Mouse (Mus musculus): ENCODE measurements around the gene Efnb2. TPM values are rescaled to one million over a fixed set of nuclear protein-coding genes. Genes with fewer than 3 reads are reported as not detected.

Efnb2 gene
- polyA plus RNA-seq, 1 experiment = 12.4 TPM

DNA sequence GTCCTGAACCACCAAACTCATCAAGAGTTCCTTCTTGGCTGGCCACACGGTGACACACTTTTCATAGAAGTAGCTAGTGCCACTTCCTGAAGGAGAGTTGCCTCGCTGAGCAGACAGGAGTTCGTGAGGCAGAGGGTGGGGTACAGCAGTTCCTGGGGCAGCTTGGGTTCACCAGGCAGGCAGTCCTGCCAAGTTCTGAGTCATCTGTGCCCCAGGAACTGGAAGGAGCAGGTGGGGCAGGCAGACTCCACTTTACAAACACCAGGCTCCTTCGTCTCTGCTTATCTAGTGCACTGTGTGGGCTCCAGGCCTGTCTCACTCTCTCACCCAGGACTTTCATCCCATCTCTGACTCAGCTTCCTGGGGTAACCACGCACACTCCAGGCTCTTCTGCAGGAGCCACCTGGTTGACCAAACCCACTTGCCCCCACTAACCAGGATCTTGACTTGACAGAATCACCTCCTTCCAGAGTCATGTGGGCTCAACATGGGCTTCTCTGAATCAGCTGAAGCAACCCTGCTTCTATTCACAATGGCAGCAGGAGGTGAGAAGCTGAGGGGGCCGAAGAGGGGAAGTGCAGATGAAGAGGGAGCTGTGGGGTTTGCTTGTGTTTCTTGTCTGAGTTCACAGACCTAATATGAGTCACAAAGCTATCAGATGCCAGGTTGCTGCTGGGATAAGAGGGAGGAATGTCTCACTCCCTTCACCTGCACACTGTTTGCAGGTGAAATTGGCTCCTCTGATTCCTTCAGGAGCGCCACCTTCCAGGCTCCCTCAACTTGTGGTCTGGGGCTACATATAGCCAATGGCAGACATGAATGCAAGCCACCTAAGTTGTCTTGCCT, 58.2 kb downstream of the Efnb2 start:
- no peaks in the 10 kb centered on the region for H3K27me3 ChIP-seq (ENCODE audit: control insufficient read depth, insufficient read depth, low read length)
- no peaks in the 10 kb centered on the region for H3K36me3 ChIP-seq (ENCODE audit: control insufficient read depth, insufficient read depth, low read length)
- 22% methylated on average over 7 of the region's 7 CpGs for WGBS
- no peaks in the 10 kb centered on the region for H3K4me1 ChIP-seq (ENCODE audit: control insufficient read depth, insufficient read depth, insufficient read length)
- DNase-seq (ENCODE audit: low read depth in 1 of 2, low spot score in 2 of 2) = no peak
- H3K27ac ChIP-seq (ENCODE audit: insufficient read depth, low read length) = no peak overlapping the region
- no peak for TF ChIP-seq POLR2A (IDR thresholded peaks at IDR 0.05; ENCODE audit: low read depth, low read length)
- TF ChIP-seq CTCF (IDR thresholded peaks at IDR 0.05; ENCODE audit: extremely low read depth, insufficient read depth, insufficient read length, insufficient replicate concordance) = no peak
- no peak overlapping the region for H3K4me3 ChIP-seq (ENCODE audit: extremely low read depth, insufficient read depth, insufficient read length)

GRCm38 (mm10) chr8:8599931-8600330, 61.1 kb downstream of the Efnb2 start:
- Histone ChIP-seq H3K36me3 (ENCODE audit: control insufficient read depth, insufficient read depth, low read length) (no peaks in the 10 kb centered on the region), H3K27me3 (ENCODE audit: control insufficient read depth, insufficient read depth, low read length) (no peaks in the 10 kb centered on the region), H3K27ac (ENCODE audit: insufficient read depth, low read length) (no peak overlapping the region), H3K4me3 (ENCODE audit: extremely low read depth, insufficient read depth, insufficient read length) (no peak overlapping the region), H3K4me1 (ENCODE audit: control insufficient read depth, insufficient read depth, insufficient read length) (no peaks in the 10 kb centered on the region)
- 93% methylated on average over 7 of the region's 7 CpGs for WGBS
- TF ChIP-seq CTCF (IDR thresholded peaks at IDR 0.05; ENCODE audit: extremely low read depth, insufficient read depth, insufficient read length, insufficient replicate concordance) (no peak), POLR2A (IDR thresholded peaks at IDR 0.05; ENCODE audit: low read depth, low read length) (no peak)
- DNase-seq (ENCODE audit: low read depth in 1 of 2, low spot score in 2 of 2) = no peak

DNA sequence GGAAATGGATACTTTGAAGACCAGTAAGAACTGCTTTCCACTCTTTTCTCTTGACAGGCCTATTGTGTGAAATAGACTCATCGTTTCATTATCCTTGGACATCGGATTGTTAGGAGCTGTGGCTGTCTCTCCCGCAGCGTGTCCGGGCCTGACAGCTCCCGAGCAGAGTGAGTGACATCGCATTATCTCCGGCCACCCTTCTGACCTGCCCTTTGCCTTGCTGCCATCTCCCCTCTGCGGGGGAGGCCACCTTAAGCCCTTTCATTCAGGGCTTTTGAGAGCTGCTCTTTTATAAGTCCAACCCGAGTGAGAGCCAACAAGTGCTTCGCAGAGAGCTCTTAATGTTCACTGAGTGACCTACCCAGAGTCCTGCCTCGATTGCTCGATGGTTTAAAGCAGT, 63.6 kb downstream of the Efnb2 start:
- TF ChIP-seq POLR2A (IDR thresholded peaks at IDR 0.05; ENCODE audit: low read depth, low read length) = no peak
- Histone ChIP-seq H3K4me3 (ENCODE audit: extremely low read depth, insufficient read depth, insufficient read length) (no peak overlapping the region), H3K27ac (ENCODE audit: insufficient read depth, low read length) (no peak overlapping the region), H3K27me3 (ENCODE audit: control insufficient read depth, insufficient read depth, low read length) (no peaks in the 10 kb centered on the region), H3K4me1 (ENCODE audit: control insufficient read depth, insufficient read depth, insufficient read length) (no peaks in the 10 kb centered on the region), H3K36me3 (ENCODE audit: control insufficient read depth, insufficient read depth, low read length) (no peaks in the 10 kb centered on the region)
- DNase-seq (ENCODE audit: low read depth in 1 of 2, low spot score in 2 of 2) = no peak
- 88% methylated on average over 13 of the region's 13 CpGs for WGBS

- 86% methylated on average over 12 of the region's 12 CpGs for WGBS
- H3K36me3 ChIP-seq (ENCODE audit: control insufficient read depth, insufficient read depth, low read length) = no peaks in the 10 kb centered on the region
- no peak for DNase-seq (ENCODE audit: low read depth in 1 of 2, low spot score in 2 of 2)
Measured at GRCm38 (mm10) chr8:8595831-8596611, 65.0 kb downstream of the Efnb2 start.

DNA sequence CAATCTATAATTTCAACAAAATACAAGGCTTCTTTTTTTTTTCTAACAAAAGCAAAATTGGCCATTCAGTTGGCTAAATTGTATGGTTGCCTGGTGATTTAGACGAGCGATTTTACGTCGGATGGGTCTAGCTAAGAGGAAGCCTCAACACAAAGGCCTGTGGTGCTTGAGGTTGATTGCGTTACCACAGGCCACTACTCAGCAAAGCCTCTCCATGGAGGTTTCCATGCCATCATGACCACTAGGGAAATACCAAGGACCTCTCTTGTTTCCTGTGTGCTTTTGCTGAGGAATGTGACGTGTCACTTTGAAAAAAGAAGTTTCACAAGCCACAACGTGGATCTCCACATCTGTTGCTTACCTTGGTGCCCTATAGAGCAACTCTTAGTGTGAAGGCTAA, 67.2 kb downstream of the Efnb2 start:
- 17% methylated on average over 7 of the region's 7 CpGs for WGBS
- no peak for DNase-seq (ENCODE audit: low read depth in 1 of 2, low spot score in 2 of 2)
- H3K27ac ChIP-seq (ENCODE audit: insufficient read depth, low read length) = no peak overlapping the region
- no peak overlapping the region for H3K4me3 ChIP-seq (ENCODE audit: extremely low read depth, insufficient read depth, insufficient read length)
- H3K36me3 ChIP-seq (ENCODE audit: control insufficient read depth, insufficient read depth, low read length) = no peaks in the 10 kb centered on the region
- TF ChIP-seq POLR2A (IDR thresholded peaks at IDR 0.05; ENCODE audit: low read depth, low read length) (no peak), CTCF (IDR thresholded peaks at IDR 0.05; ENCODE audit: extremely low read depth, insufficient read depth, insufficient read length, insufficient replicate concordance) (no peak)
- no peaks in the 10 kb centered on the region for H3K27me3 ChIP-seq (ENCODE audit: control insufficient read depth, insufficient read depth, low read length)
- H3K4me1 ChIP-seq (ENCODE audit: control insufficient read depth, insufficient read depth, insufficient read length) = no peaks in the 10 kb centered on the region

More at GRCm38 (mm10) chr8:8595831-8596611, 65.0 kb downstream of the Efnb2 start:
- Histone ChIP-seq H3K27ac (ENCODE audit: insufficient read depth, low read length) (no peak overlapping the region), H3K27me3 (ENCODE audit: control insufficient read depth, insufficient read depth, low read length) (no peaks in the 10 kb centered on the region), H3K4me1 (ENCODE audit: control insufficient read depth, insufficient read depth, insufficient read length) (no peaks in the 10 kb centered on the region), H3K4me3 (ENCODE audit: extremely low read depth, insufficient read depth, insufficient read length) (no peak overlapping the region)
- TF ChIP-seq POLR2A (IDR thresholded peaks at IDR 0.05; ENCODE audit: low read depth, low read length) (no peak), CTCF (IDR thresholded peaks at IDR 0.05; ENCODE audit: extremely low read depth, insufficient read depth, insufficient read length, insufficient replicate concordance) (no peak)

GRCm38 (mm10) chr8:8593371-8593770, 67.7 kb downstream of the Efnb2 start:
- Histone ChIP-seq H3K4me3 (ENCODE audit: extremely low read depth, insufficient read depth, insufficient read length) (no peak overlapping the region), H3K27me3 (ENCODE audit: control insufficient read depth, insufficient read depth, low read length) (no peaks in the 10 kb centered on the region), H3K27ac (ENCODE audit: insufficient read depth, low read length) (no peak overlapping the region), H3K4me1 (ENCODE audit: control insufficient read depth, insufficient read depth, insufficient read length) (no peaks in the 10 kb centered on the region), H3K36me3 (ENCODE audit: control insufficient read depth, insufficient read depth, low read length) (no peaks in the 10 kb centered on the region)
- TF ChIP-seq CTCF (IDR thresholded peaks at IDR 0.05; ENCODE audit: extremely low read depth, insufficient read depth, insufficient read length, insufficient replicate concordance) = no peak
- no peak for TF ChIP-seq POLR2A (IDR thresholded peaks at IDR 0.05; ENCODE audit: low read depth, low read length)
- WGBS = 91% methylated on average over 6 of the region's 6 CpGs
- DNase-seq (ENCODE audit: low read depth in 1 of 2, low spot score in 2 of 2) = no peak

- no peaks in the 10 kb centered on the region for H3K4me1 ChIP-seq (ENCODE audit: control insufficient read depth, insufficient read depth, insufficient read length)
- TF ChIP-seq CTCF (IDR thresholded peaks at IDR 0.05; ENCODE audit: extremely low read depth, insufficient read depth, insufficient read length, insufficient replicate concordance) = no peak
- no peak for TF ChIP-seq POLR2A (IDR thresholded peaks at IDR 0.05; ENCODE audit: low read depth, low read length)
- no peak overlapping the region for H3K27ac ChIP-seq (ENCODE audit: insufficient read depth, low read length)
- H3K27me3 ChIP-seq (ENCODE audit: control insufficient read depth, insufficient read depth, low read length) = no peaks in the 10 kb centered on the region
- H3K36me3 ChIP-seq (ENCODE audit: control insufficient read depth, insufficient read depth, low read length) = no peaks in the 10 kb centered on the region
- H3K4me3 ChIP-seq (ENCODE audit: extremely low read depth, insufficient read depth, insufficient read length) = no peak overlapping the region
- DNase-seq (ENCODE audit: low read depth in 1 of 2, low spot score in 2 of 2) = no peak
- WGBS = 95% methylated on average over 3 of the region's 3 CpGs
Measured at GRCm38 (mm10) chr8:8592331-8592730, 68.7 kb downstream of the Efnb2 start.

Data from spleen, adult 2 months (tissue).